Mouse (Mus musculus) embryonic fibroblast, embryonic 13.5 days (primary cell): ENCODE results near the gene Tmem19.

Experiments
- CTCF ChIP-seq: IDR thresholded peaks from 2 replicates; pipeline ENCODE4 v1.5.1; 2011; ENCODE audit warnings: mild to moderate bottlenecking, control low read depth, low read length, moderate library complexity, borderline replicate concordance; ENCODE audit not compliant: insufficient read depth
- POLR2A ChIP-seq: IDR thresholded peaks from 2 replicates; pipeline ENCODE4 v1.6.1; 2011; ENCODE audit warnings: low read depth, mild to moderate bottlenecking, control low read depth, low read length, moderate library complexity

DNA sequence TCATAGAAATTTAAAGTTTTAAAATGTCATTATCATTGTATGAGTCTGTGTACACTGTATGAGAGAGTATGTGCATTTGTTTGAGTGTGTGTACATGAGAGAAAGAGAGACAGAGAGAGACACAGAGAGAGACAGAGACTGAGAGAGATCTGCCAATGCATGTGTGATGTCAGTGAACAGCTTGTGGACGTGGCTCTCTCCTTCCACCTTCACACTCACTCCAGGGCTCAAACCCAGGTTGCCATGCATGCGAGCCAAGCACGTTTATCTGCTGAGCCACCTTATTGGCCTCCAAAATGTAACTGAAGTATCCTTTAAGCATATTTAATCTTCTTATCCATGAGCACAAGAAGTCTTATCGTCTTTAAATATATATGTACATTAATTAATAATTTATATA is 25.4 kb downstream of the Tmem19 start:
- TF ChIP-seq CTCF (no peak), POLR2A (no peak)
